ENCODE assay signal across 16 mouse cellular contexts in the genomic region with DNA sequence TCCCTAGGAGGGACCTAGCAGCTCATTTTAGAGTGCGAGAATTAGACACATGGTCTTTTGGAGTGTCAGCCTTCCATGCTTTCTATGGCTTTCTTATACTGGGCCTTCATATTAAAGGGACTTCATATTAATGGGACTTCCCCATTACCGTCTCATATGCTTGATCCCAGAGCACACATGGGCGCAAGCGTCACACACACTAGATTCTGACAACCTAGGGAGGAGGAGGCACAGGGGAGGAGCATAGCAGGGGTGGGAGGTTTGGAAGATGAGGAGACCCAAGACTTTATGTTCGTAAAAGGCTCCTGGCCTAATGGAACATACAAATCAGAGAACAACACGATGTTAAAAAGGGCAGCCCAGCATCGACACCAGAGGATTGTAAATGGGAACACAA. TPM values are rescaled to one million over a fixed set of nuclear protein-coding genes. Genes with fewer than 3 reads are reported as not detected.
DNase-seq lines count a peak whose midpoint lies in the region; ATAC-seq lines count a peak whose summit lies in the region.
"Had no signal": no experiment of that assay in that cellular context is flagged by ENCODE, and none has a peak within 500 bp of the region (broad histone marks: within the 10 kb centered on the region; RNA-seq: fewer than 3 reads in every experiment).

No protein-coding gene starts in this region.

- ATAC-seq in forebrain, embryonic 11.5 days (replicated peaks; ENCODE audit: low FRiP score), result no peak
- no peak for ATAC-seq in embryonic facial prominence, embryonic 14.5 days (ENCODE audit: low read depth)
- ATAC-seq in hindbrain, embryonic 13.5 days (ENCODE audit: low FRiP score), result 0 out of 2 replicates have a peak, but pooled peaks have one; percentile 17
- no peak; the same call in 1 of the 2 replicates for ATAC-seq in midbrain, embryonic 14.5 days (ENCODE audit: low FRiP score, low TSS enrichment)
- ATAC-seq in monocyte, adult 5-6 weeks (replicated peaks; ENCODE audit: insufficient number of reproducible peaks, low FRiP score, low TSS enrichment, poor library complexity, severe bottlenecking), result no peak

- H3K36me3 ChIP-seq in forebrain, embryonic 10.5 days (replicated peaks), result no peaks in the 10 kb centered on the region
- H3K36me3 ChIP-seq in forebrain, embryonic 11.5 days (ENCODE audit: control insufficient read depth, insufficient read depth, low read length), result no peaks in the 10 kb centered on the region
- no peaks in the 10 kb centered on the region for H3K36me3 ChIP-seq in embryonic facial prominence, embryonic 14.5 days (ENCODE audit: control insufficient read depth, insufficient read depth, low read length)
- H3K36me3 ChIP-seq in hindbrain, embryonic 13.5 days, result no peaks in the 10 kb centered on the region
- no peaks in the 10 kb centered on the region for H3K36me3 ChIP-seq in midbrain, embryonic 14.5 days (ENCODE audit: control insufficient read depth, insufficient read depth, low read length)
- H3K36me3 ChIP-seq: limb, embryonic 15.5 days had no signal

- no peak overlapping the region for H3K4me3 ChIP-seq in forebrain, embryonic 10.5 days
- H3K4me3 ChIP-seq in forebrain, embryonic 11.5 days (ENCODE audit: low read depth, low read length), result no peak overlapping the region
- H3K4me3 ChIP-seq in embryonic facial prominence, embryonic 14.5 days (ENCODE audit: low read depth, low read length), result no peak overlapping the region
- no peak overlapping the region for H3K4me3 ChIP-seq in hindbrain, embryonic 13.5 days
- H3K4me3 ChIP-seq in midbrain, embryonic 14.5 days (replicated peaks; ENCODE audit: low read depth, low read length), result no peak overlapping the region
- H3K4me3 ChIP-seq: limb, embryonic 15.5 days had no signal

- WGBS in forebrain, embryonic 10.5 days, result 83% methylated on average over 7 of the region's 7 CpGs
- 75% methylated on average over 7 of the region's 7 CpGs for WGBS in forebrain, embryonic 11.5 days
- 71% methylated on average over 7 of the region's 7 CpGs for WGBS in embryonic facial prominence, embryonic 14.5 days
- WGBS in hindbrain, embryonic 13.5 days, result 54% methylated on average over 7 of the region's 7 CpGs
- 48% methylated on average over 7 of the region's 7 CpGs for WGBS in midbrain, embryonic 14.5 days

- H3K9ac ChIP-seq in forebrain, embryonic 11.5 days (ENCODE audit: low read length), result no peak overlapping the region
- no peak overlapping the region for H3K9ac ChIP-seq in embryonic facial prominence, embryonic 14.5 days (ENCODE audit: low read depth, low read length)
- H3K9ac ChIP-seq in hindbrain, embryonic 13.5 days, result no peak overlapping the region
- no peak overlapping the region for H3K9ac ChIP-seq in midbrain, embryonic 14.5 days (replicated peaks; ENCODE audit: low read length)
- H3K9ac ChIP-seq: limb, embryonic 15.5 days; lung, embryonic 14.5 days had no signal

- no peak overlapping the region for H3K4me2 ChIP-seq in forebrain, embryonic 11.5 days (ENCODE audit: low read depth, low read length, severe bottlenecking)
- H3K4me2 ChIP-seq in embryonic facial prominence, embryonic 14.5 days (ENCODE audit: low read depth, low read length), result no peak overlapping the region
- H3K4me2 ChIP-seq in hindbrain, embryonic 13.5 days, result no peak overlapping the region
- no peak overlapping the region for H3K4me2 ChIP-seq in midbrain, embryonic 14.5 days (ENCODE audit: low read length)
- H3K4me2 ChIP-seq: limb, embryonic 15.5 days; lung, embryonic 14.5 days had no signal

- H3K27ac ChIP-seq in forebrain, embryonic 10.5 days, result peak overlapping the region; percentile 26; the same call in 1 of the 2 replicates
- no peak overlapping the region for H3K27ac ChIP-seq in forebrain, embryonic 11.5 days (ENCODE audit: low read depth, low read length)
- H3K27ac ChIP-seq in embryonic facial prominence, embryonic 14.5 days (replicated peaks; ENCODE audit: low read depth, low read length), result peak overlapping the region; percentile 29; the same call in 1 of the 2 replicates
- peak overlapping the region; percentile 79 for H3K27ac ChIP-seq in hindbrain, embryonic 13.5 days
- peak overlapping the region; percentile 72 for H3K27ac ChIP-seq in midbrain, embryonic 14.5 days (replicated peaks; ENCODE audit: low read depth, low read length)
- H3K27ac ChIP-seq: limb, embryonic 15.5 days had no signal

- peaks cover 49% of the 10 kb centered on the region for H3K4me1 ChIP-seq in forebrain, embryonic 10.5 days
- peaks cover 7% of the 10 kb centered on the region; the same call in 1 of the 2 replicates for H3K4me1 ChIP-seq in forebrain, embryonic 11.5 days (replicated peaks; ENCODE audit: control insufficient read depth, insufficient read depth, low read length)
- H3K4me1 ChIP-seq in embryonic facial prominence, embryonic 14.5 days (ENCODE audit: control insufficient read depth, insufficient read depth, low read length), result peaks cover 28% of the 10 kb centered on the region
- H3K4me1 ChIP-seq in hindbrain, embryonic 13.5 days (replicated peaks), result peaks cover 44% of the 10 kb centered on the region
- H3K4me1 ChIP-seq in midbrain, embryonic 14.5 days (ENCODE audit: control insufficient read depth, insufficient read depth, low read length), result peaks cover 15% of the 10 kb centered on the region

- no peak for DNase-seq in forebrain, embryonic 10.5 days (ENCODE audit: extremely low spot score, low spot score)
- DNase-seq in forebrain, embryonic 11.5 days (ENCODE audit: low spot score), result no peak
- no peak for DNase-seq in embryonic facial prominence, embryonic 14.5 days (ENCODE audit: low spot score)
- no peak for DNase-seq in midbrain, embryonic 14.5 days
- DNase-seq in thymus, postnatal 36 days, result no peak
- no peak for DNase-seq in adrenal gland, adult 8-10 months
- DNase-seq: adrenal gland, postnatal 10 days; heart, adult 18-20 months; heart, postnatal 4 days; kidney, postnatal 36 days; lung, embryonic 14.5 days had no signal

- H3K9me3 ChIP-seq in forebrain, embryonic 10.5 days, result no peaks in the 10 kb centered on the region
- no peaks in the 10 kb centered on the region for H3K9me3 ChIP-seq in forebrain, embryonic 11.5 days (ENCODE audit: control insufficient read depth, low read length)
- no peaks in the 10 kb centered on the region for H3K9me3 ChIP-seq in embryonic facial prominence, embryonic 14.5 days (ENCODE audit: control insufficient read depth, low read length)
- no peaks in the 10 kb centered on the region for H3K9me3 ChIP-seq in hindbrain, embryonic 13.5 days
- no peaks in the 10 kb centered on the region for H3K9me3 ChIP-seq in midbrain, embryonic 14.5 days (ENCODE audit: control insufficient read depth, low read length)
- H3K9me3 ChIP-seq: limb, embryonic 15.5 days had no signal

- H3K27me3 ChIP-seq in forebrain, embryonic 10.5 days (ENCODE audit: poor library complexity, severe bottlenecking), result no peaks in the 10 kb centered on the region
- no peaks in the 10 kb centered on the region for H3K27me3 ChIP-seq in forebrain, embryonic 11.5 days (ENCODE audit: control insufficient read depth, insufficient read depth, low read length)
- no peaks in the 10 kb centered on the region for H3K27me3 ChIP-seq in embryonic facial prominence, embryonic 14.5 days (replicated peaks; ENCODE audit: control insufficient read depth, insufficient read depth, low read length)
- H3K27me3 ChIP-seq in hindbrain, embryonic 13.5 days, result no peaks in the 10 kb centered on the region
- H3K27me3 ChIP-seq in midbrain, embryonic 14.5 days (ENCODE audit: control insufficient read depth, insufficient read depth, low read length), result no peaks in the 10 kb centered on the region
- H3K27me3 ChIP-seq: limb, embryonic 15.5 days had no signal

RNA-seq across cellular contexts. Expression of gene Clmp, which starts 23.4 kb away (rescaled TPM):
- polyA plus RNA-seq in forebrain, embryonic 10.5 days (2016; fragmentation: Nextera tagmentation; extraction: Ambion mirVana), result 14.7 and 15.4 TPM in 2 replicates
- 23.3 and 24.6 TPM in 2 replicates for polyA plus RNA-seq in forebrain, embryonic 11.5 days (2014; fragmentation: Nextera tagmentation; extraction: Ambion mirVana)
- 51.2 and 58.4 TPM in 2 replicates for polyA plus RNA-seq in embryonic facial prominence, embryonic 14.5 days (2014; fragmentation: Nextera tagmentation; extraction: Ambion mirVana)
- 46.6 and 47.1 TPM in 2 replicates for polyA plus RNA-seq in hindbrain, embryonic 13.5 days (2015; fragmentation: Nextera tagmentation; extraction: Ambion mirVana)
- polyA plus RNA-seq in midbrain, embryonic 14.5 days (2014; fragmentation: Nextera tagmentation; extraction: Ambion mirVana), result 57.4 and 60.2 TPM in 2 replicates
- total RNA-seq in monocyte, adult 5-6 weeks (2017), result 0.10 to 0.29 TPM in 2 of 3 replicates, not detected in the other
- 10 to 100 TPM in 1 of 4 experiments, 1 to 10 TPM in 3; 3.5 to 10.5 (median 5.9) TPM for total RNA-seq in adrenal gland, adult 8-10 months (2022)

RNA-seq across cellular contexts. Expression of gene Gm21915, which starts 38.7 kb away (rescaled TPM):
- not detected in 2 replicates for polyA plus RNA-seq in forebrain, embryonic 10.5 days (2016; fragmentation: Nextera tagmentation; extraction: Ambion mirVana)
- polyA plus RNA-seq in forebrain, embryonic 11.5 days (2014; fragmentation: Nextera tagmentation; extraction: Ambion mirVana), result not detected in 2 replicates
- polyA plus RNA-seq in embryonic facial prominence, embryonic 14.5 days (2014; fragmentation: Nextera tagmentation; extraction: Ambion mirVana), result not detected in 2 replicates
- not detected in 2 replicates for polyA plus RNA-seq in hindbrain, embryonic 13.5 days (2015; fragmentation: Nextera tagmentation; extraction: Ambion mirVana)
- polyA plus RNA-seq in midbrain, embryonic 14.5 days (2014; fragmentation: Nextera tagmentation; extraction: Ambion mirVana), result not detected in 2 replicates
- not detected in 3 replicates for total RNA-seq in monocyte, adult 5-6 weeks (2017)
- total RNA-seq in adrenal gland, adult 8-10 months (2022), result not detected
- total RNA-seq: adrenal gland, postnatal 10 days; heart, adult 18-20 months; heart, postnatal 4 days; layer of hippocampus, postnatal 25 days had no signal
- polyA plus RNA-seq: embryonic facial prominence, embryonic 11.5 days; limb, embryonic 15.5 days; lung, embryonic 14.5 days had no signal
